Mouse (Mus musculus): ENCODE measurements around the gene Pxt1. TPM values are rescaled to one million over a fixed set of nuclear protein-coding genes. Genes with fewer than 3 reads are reported as not detected.

Gene Pxt1
- polyA plus RNA-seq, 1 experiment from 2014 or later: 0.28 TPM

DNA sequence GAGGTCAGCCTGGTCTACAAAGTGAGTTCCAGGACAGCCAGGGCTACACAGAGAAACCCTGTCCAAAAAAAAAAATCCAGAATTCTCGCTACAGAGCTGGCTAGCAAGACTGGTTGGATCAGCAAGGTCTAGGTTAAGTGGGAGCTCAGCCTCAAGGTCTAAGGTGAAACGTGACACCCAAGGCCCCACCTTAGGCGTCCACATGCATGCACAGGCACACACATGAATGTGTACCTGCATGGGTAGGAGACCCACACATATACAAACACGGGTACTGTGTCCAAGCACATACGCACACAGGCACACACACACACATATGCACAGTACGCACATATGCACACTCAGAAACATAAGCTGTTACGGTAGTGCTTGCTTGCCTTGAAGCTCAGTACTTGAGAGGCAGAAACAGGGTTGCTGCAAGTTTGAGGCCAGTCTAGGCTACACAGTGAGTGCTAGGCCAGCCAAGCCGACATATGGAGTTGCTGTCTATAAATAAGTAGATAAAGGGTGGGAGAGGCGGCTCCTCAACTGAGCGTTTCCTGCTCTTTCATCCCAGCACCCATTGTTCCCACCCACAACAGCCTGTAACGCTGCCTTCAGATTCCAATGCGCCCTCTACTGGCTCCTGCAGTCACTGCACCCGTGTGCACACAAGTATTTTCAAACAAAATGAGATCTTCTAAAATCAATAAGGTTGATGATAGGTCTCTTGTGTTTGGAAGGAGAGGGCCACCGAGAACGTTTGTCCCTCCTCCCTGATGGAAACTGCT is 16.6 kb downstream of the Pxt1 start:
- Histone ChIP-seq H3K4me2 (replicated peaks; ENCODE audit: low read depth, low read length) (no peak overlapping the region), H3K9me3 (ENCODE audit: control insufficient read depth, low read length) (no peaks in the 10 kb centered on the region), H3K27ac (ENCODE audit: low read depth, low read length) (no peak overlapping the region), H3K27me3 (ENCODE audit: control insufficient read depth, insufficient read depth, low read length) (no peaks in the 10 kb centered on the region), H3K4me3 (ENCODE audit: low read length) (no peak overlapping the region), H3K4me1 (ENCODE audit: control insufficient read depth, insufficient read depth, low read length) (peaks cover 28% of the 10 kb centered on the region), H3K36me3 (ENCODE audit: control insufficient read depth, insufficient read depth, low read length) (no peaks in the 10 kb centered on the region), H3K9ac (ENCODE audit: low read depth, low read length) (no peak overlapping the region)
- 52% methylated on average over 15 of the region's 15 CpGs for WGBS
- no peak for ATAC-seq (ENCODE audit: low FRiP score, low TSS enrichment)

GRCm38 (mm10) chr17:28926380-28926779 is 17.3 kb downstream of the Pxt1 start:
- H3K27ac ChIP-seq (ENCODE audit: low read depth, low read length): no peak overlapping the region
- H3K4me3 ChIP-seq (ENCODE audit: low read length): no peak overlapping the region
- ATAC-seq (ENCODE audit: low FRiP score, low TSS enrichment): no peak
- no peaks in the 10 kb centered on the region for H3K9me3 ChIP-seq (ENCODE audit: control insufficient read depth, low read length)
- no peaks in the 10 kb centered on the region for H3K36me3 ChIP-seq (ENCODE audit: control insufficient read depth, insufficient read depth, low read length)
- WGBS: 17% methylated on average over 13 of the region's 13 CpGs
- H3K4me1 ChIP-seq (ENCODE audit: control insufficient read depth, insufficient read depth, low read length): peaks cover 26% of the 10 kb centered on the region
- no peak overlapping the region for H3K9ac ChIP-seq (ENCODE audit: low read depth, low read length)
- no peak overlapping the region for H3K4me2 ChIP-seq (replicated peaks; ENCODE audit: low read depth, low read length)
- H3K27me3 ChIP-seq (ENCODE audit: control insufficient read depth, insufficient read depth, low read length): no peaks in the 10 kb centered on the region

DNA sequence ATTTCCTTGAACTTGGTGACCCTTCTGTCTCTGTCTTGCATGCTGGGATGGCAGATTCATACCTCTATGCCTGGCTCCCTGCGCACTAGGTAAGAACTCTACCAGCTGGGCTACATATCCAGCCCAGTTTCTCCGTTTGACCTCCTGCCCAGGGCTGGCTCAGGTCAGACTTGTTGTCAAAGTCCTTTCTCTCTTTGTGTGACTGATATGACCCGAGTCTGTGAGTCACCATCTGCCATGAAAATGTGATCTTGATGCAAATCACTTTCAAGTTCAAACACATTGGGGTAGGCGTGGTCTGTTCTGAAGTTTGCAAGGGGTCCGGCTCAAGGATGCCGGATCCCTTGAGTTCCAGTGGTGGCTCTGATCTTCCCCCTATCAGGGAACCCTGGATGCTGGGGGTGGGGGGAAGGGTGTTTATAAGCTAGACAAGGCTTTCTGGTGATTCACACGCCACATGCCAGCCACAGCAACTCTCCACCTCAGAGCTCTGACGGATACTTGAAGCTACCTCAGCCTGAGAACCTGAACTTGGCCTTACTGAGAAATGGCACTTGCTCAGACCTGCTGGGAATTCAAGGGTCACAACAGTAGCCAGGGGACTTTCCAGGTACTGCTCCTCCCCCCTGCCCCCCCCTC is 18.6 kb downstream of the Pxt1 start:
- ATAC-seq (ENCODE audit: low FRiP score, low TSS enrichment): no peak
- Histone ChIP-seq H3K27me3 (ENCODE audit: control insufficient read depth, insufficient read depth, low read length) (no peaks in the 10 kb centered on the region), H3K36me3 (ENCODE audit: control insufficient read depth, insufficient read depth, low read length) (no peaks in the 10 kb centered on the region), H3K9me3 (ENCODE audit: control insufficient read depth, low read length) (no peaks in the 10 kb centered on the region), H3K27ac (ENCODE audit: low read depth, low read length) (no peak overlapping the region), H3K4me1 (ENCODE audit: control insufficient read depth, insufficient read depth, low read length) (peaks cover 15% of the 10 kb centered on the region), H3K9ac (ENCODE audit: low read depth, low read length) (no peak overlapping the region), H3K4me3 (ENCODE audit: low read length) (no peak overlapping the region), H3K4me2 (replicated peaks; ENCODE audit: low read depth, low read length) (no peak overlapping the region)
- whole genome bisulfite sequencing: 84% methylated on average over 8 of the region's 8 CpGs

DNA sequence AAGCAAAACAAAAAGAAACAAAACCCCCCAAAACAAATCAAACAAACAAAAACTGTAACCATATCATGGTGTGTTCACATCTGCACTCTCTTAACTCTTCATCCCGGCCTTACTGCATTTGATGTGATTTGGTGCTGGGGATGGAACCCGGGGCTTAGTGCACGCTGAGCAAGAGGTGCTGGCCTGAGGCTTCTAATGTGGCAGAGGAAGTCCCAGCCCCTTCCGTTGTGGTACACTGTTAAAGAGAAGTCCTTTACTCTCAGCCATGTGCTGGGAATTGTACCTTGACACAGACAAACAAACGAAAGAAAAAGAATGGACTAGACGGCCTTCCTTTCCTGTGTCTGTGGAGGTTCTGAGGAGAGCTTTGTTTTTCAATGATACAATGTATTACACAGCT is 21.5 kb downstream of the Pxt1 start:
- no peaks in the 10 kb centered on the region for H3K9me3 ChIP-seq (ENCODE audit: control insufficient read depth, low read length)
- H3K4me3 ChIP-seq (ENCODE audit: low read length): no peak overlapping the region
- H3K27ac ChIP-seq (ENCODE audit: low read depth, low read length): no peak overlapping the region
- H3K27me3 ChIP-seq (ENCODE audit: control insufficient read depth, insufficient read depth, low read length): no peaks in the 10 kb centered on the region
- H3K9ac ChIP-seq (ENCODE audit: low read depth, low read length): no peak overlapping the region
- no peak for ATAC-seq (ENCODE audit: low FRiP score, low TSS enrichment)
- H3K4me2 ChIP-seq (replicated peaks; ENCODE audit: low read depth, low read length): no peak overlapping the region
- 62% methylated on average over 6 of the region's 6 CpGs for WGBS
- H3K4me1 ChIP-seq (ENCODE audit: control insufficient read depth, insufficient read depth, low read length): peaks cover 11% of the 10 kb centered on the region; the same call in 1 of the 2 replicates
- H3K36me3 ChIP-seq (ENCODE audit: control insufficient read depth, insufficient read depth, low read length): no peaks in the 10 kb centered on the region

DNA sequence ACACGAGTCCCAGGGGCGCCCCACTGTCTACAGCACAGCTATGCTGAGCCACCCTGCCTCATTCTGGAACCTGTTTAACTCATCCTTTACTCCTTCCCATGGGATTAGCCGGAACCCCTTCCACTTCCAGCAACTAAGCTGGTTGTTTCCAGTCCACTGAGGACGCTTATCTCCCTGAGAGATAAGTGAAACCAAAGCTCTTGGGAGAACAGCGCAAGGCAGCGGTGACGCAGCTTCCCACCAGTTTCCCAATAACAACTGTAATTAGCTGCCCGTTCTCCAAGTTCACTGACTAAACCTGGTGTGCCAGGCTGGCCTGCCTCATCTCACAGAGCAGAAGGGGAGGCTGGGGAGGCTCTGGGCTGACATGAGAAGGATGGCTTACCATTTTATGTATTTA is 22.6 kb downstream of the Pxt1 start:
- no peak for ATAC-seq (ENCODE audit: low FRiP score, low TSS enrichment)
- Histone ChIP-seq H3K4me3 (ENCODE audit: low read length) (no peak overlapping the region), H3K4me1 (ENCODE audit: control insufficient read depth, insufficient read depth, low read length) (peaks cover 11% of the 10 kb centered on the region; the same call in 1 of the 2 replicates), H3K9ac (ENCODE audit: low read depth, low read length) (no peak overlapping the region), H3K36me3 (ENCODE audit: control insufficient read depth, insufficient read depth, low read length) (no peaks in the 10 kb centered on the region), H3K9me3 (ENCODE audit: control insufficient read depth, low read length) (no peaks in the 10 kb centered on the region), H3K27ac (ENCODE audit: low read depth, low read length) (no peak overlapping the region), H3K27me3 (ENCODE audit: control insufficient read depth, insufficient read depth, low read length) (no peaks in the 10 kb centered on the region), H3K4me2 (replicated peaks; ENCODE audit: low read depth, low read length) (no peak overlapping the region)
- 81% methylated on average over 8 of the region's 8 CpGs for WGBS

- no peaks in the 10 kb centered on the region for H3K27me3 ChIP-seq (ENCODE audit: control insufficient read depth, insufficient read depth, low read length)
- 100% methylated on average over 1 of the region's 1 CpGs for WGBS
- ATAC-seq (ENCODE audit: low FRiP score, low TSS enrichment): no peak
- no peaks in the 10 kb centered on the region for H3K4me1 ChIP-seq (ENCODE audit: control insufficient read depth, insufficient read depth, low read length)
- no peak overlapping the region for H3K4me3 ChIP-seq (ENCODE audit: low read length)
- no peak overlapping the region for H3K4me2 ChIP-seq (replicated peaks; ENCODE audit: low read depth, low read length)
- no peak overlapping the region for H3K9ac ChIP-seq (ENCODE audit: low read depth, low read length)
- no peaks in the 10 kb centered on the region for H3K9me3 ChIP-seq (ENCODE audit: control insufficient read depth, low read length)
- H3K36me3 ChIP-seq (ENCODE audit: control insufficient read depth, insufficient read depth, low read length): no peaks in the 10 kb centered on the region
- no peak overlapping the region for H3K27ac ChIP-seq (ENCODE audit: low read depth, low read length)
These were observed 27.1 kb downstream of the Pxt1 start for GRCm38 (mm10) chr17:28916520-28916919.

DNA sequence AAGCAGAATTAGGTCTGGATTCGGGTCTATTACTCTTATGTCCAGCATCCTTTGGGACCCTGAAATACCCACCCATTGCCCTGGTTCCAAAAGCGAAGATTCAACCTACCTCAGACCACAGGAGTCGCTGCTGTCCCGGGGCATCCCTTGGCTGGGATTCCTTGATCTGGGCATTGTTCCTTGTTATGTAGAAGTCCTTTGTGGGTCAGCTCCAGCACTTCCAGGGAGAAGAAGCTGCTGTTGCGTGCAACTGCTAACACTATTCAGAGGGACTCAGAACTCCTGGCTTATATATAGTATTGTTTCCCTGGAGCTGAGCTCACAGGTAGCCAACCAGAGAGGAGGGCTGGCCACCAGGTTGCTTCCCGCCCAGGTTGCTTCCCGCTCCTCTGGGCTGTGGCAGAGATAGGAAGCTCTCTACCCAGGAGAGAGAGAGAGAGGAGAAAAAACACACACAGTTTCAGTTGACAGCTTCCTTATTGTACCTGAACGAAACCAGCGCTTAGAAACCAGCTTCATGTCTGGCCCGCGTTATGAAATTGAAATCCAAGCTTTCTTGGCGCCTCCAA is 28.5 kb downstream of the Pxt1 start, which contains the start of gene 4930539E08Rik:
Gene 4930539E08Rik (minus strand): TSS at position 265 of the 569 bp plus-strand sequence.
- H3K9me3 ChIP-seq (ENCODE audit: control insufficient read depth, low read length): no peaks in the 10 kb centered on the region
- 66% methylated on average over 12 of the region's 12 CpGs for WGBS
- ATAC-seq (ENCODE audit: low FRiP score, low TSS enrichment): no peak
- H3K9ac ChIP-seq (ENCODE audit: low read depth, low read length): no peak within 1 kb of the TSS
- no peaks in the 10 kb centered on the region for H3K4me1 ChIP-seq (ENCODE audit: control insufficient read depth, insufficient read depth, low read length)
- peaks cover 2% of the 10 kb centered on the region; the same call in 1 of the 2 replicates for H3K27me3 ChIP-seq (ENCODE audit: control insufficient read depth, insufficient read depth, low read length)
- no peak within 1 kb of the TSS for H3K4me3 ChIP-seq (ENCODE audit: low read length)
- no peak within 1 kb of the TSS for H3K27ac ChIP-seq (ENCODE audit: low read depth, low read length)
- no peaks in the 10 kb centered on the region for H3K36me3 ChIP-seq (ENCODE audit: control insufficient read depth, insufficient read depth, low read length)
- no peak within 1 kb of the TSS for H3K4me2 ChIP-seq (replicated peaks; ENCODE audit: low read depth, low read length)

GRCm38 (mm10) chr17:28913940-28914339 is 29.7 kb downstream of the Pxt1 start:
- no peak for ATAC-seq (ENCODE audit: low FRiP score, low TSS enrichment)
- no peak overlapping the region for H3K27ac ChIP-seq (ENCODE audit: low read depth, low read length)
- no peaks in the 10 kb centered on the region for H3K9me3 ChIP-seq (ENCODE audit: control insufficient read depth, low read length)
- no peaks in the 10 kb centered on the region for H3K36me3 ChIP-seq (ENCODE audit: control insufficient read depth, insufficient read depth, low read length)
- H3K4me3 ChIP-seq (ENCODE audit: low read length): no peak overlapping the region
- H3K4me1 ChIP-seq (ENCODE audit: control insufficient read depth, insufficient read depth, low read length): no peaks in the 10 kb centered on the region; the same call in 1 of the 2 replicates
- peaks cover 2% of the 10 kb centered on the region; the same call in 1 of the 2 replicates for H3K27me3 ChIP-seq (ENCODE audit: control insufficient read depth, insufficient read depth, low read length)
- H3K4me2 ChIP-seq (replicated peaks; ENCODE audit: low read depth, low read length): no peak overlapping the region
- 77% methylated on average over 6 of the region's 6 CpGs for WGBS
- no peak overlapping the region for H3K9ac ChIP-seq (ENCODE audit: low read depth, low read length)

GRCm38 (mm10) chr17:28913200-28913599 is 30.4 kb downstream of the Pxt1 start:
- Histone ChIP-seq H3K4me3 (ENCODE audit: low read length) (no peak overlapping the region), H3K27ac (ENCODE audit: low read depth, low read length) (no peak overlapping the region), H3K9me3 (ENCODE audit: control insufficient read depth, low read length) (no peaks in the 10 kb centered on the region), H3K36me3 (ENCODE audit: control insufficient read depth, insufficient read depth, low read length) (no peaks in the 10 kb centered on the region), H3K9ac (ENCODE audit: low read depth, low read length) (no peak overlapping the region), H3K4me1 (ENCODE audit: control insufficient read depth, insufficient read depth, low read length) (no peaks in the 10 kb centered on the region; the same call in 1 of the 2 replicates), H3K4me2 (replicated peaks; ENCODE audit: low read depth, low read length) (no peak overlapping the region), H3K27me3 (ENCODE audit: control insufficient read depth, insufficient read depth, low read length) (peaks cover 2% of the 10 kb centered on the region; the same call in 1 of the 2 replicates)
- 79% methylated on average over 5 of the region's 5 CpGs for WGBS
- ATAC-seq (ENCODE audit: low FRiP score, low TSS enrichment): no peak
